Mouse (Mus musculus): ENCODE results near the gene Stmn3. TPM values are rescaled to one million over a fixed set of nuclear protein-coding genes. Genes with fewer than 3 reads are reported as not detected.
A peak's percentile ranks its signal among the peaks of the same experiment; 100 is the strongest.

Stmn3 gene
- total RNA-seq (2022): under 1 TPM in 2 of 4 experiments, not detected in 2; 0.30 to 0.47 TPM

DNA sequence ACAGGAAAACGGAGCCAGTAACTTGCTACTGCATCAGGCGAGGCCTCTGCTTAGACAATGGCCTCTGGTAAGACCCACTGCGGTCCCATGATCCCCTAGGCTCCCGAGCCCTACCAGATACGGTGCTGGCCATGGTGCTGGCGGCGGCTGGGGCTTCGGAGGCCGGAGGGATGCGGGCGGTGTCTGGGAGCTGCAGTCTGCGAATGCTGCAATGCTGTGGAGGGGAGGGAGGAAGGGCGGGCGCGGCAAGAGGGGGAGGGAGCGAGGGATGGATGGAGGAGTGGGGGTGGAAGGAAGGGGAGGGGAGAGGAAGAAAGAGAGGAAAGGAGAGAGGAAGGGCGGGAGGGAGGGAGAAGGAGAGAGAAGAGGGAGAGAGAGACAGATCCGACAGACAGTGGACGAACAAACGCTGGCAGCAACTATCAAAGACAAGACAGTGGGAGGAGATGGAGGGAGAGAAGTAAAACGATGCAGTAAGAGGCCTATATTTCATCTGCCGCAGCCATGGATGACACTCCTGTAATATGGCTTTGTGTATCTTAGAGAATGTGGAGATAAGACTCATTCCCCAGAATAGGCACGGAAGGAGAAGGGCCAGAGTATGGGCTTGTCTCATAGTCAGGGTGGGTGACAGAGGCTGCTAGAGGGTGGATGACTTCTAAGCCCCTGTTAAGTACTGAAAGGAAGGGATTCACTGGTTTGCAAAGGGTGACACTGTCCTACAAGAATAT, at the start of gene Stmn3:
Gene Stmn3, minus strand, starts transcription at position 421 of the 731 bp plus-strand sequence.
- no peak for DNase-seq (ENCODE audit: low spot score)

DNA sequence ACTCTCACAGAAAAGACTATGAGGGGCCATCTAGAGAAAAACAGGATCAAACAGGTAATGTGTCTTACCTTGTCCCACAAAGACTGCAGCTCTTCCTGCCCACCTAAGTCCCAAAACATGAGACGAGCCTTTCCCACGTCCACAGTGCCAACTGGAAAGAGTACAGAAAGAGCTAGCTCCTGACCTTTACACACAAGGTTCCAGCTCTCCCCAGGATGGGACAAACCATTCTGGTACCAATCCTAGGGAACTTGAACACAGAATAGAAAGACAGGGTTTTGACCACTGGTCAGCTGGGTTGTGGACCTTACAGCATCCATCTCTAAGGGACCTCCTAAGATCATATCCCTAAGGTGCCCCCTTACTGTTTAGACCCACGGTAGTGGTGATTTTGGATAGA, 49.6 kb upstream of the Stmn3 start:
- no peak for DNase-seq (ENCODE audit: low spot score)

DNA sequence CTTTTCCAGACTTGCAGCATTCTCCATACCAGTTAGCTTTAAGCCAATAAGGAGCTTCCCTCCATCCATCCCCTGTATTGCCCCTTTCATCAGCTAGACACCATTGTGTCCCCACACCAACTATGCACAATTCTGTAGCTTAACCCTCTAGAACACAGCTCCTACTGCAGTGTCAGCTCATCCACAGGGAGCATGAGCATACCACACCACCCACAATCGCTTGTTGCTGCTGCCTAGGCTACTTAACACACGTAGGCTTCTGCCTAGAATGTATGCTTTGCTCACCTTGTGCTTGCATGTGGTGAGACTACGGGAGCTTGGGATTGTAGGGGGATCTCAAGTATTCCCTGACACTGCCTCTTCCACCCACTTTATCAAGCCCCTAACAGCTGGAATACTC, 42.5 kb upstream of the Stmn3 start:
- no peak for DNase-seq (ENCODE audit: low spot score)

DNA sequence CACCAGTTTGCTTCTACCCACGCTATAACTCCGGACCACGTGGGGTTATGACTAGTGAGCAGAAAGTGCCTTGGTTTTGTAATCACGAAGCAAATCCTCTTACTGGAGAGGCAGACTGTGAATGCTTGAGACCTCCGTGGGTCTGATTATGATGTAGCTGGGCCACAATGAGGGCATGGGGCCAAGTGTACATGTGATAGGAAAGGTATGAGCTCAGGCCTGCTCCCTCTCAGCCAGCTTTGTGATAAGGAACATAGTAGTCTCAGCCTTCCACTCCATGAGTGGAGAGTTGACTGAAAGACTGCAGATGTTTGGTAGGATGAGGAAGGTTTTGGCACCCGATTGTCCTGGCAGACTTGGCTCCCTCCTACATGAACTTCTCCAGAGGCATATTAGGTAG, 28.5 kb upstream of the Stmn3 start:
- peak; percentile 24 for DNase-seq (ENCODE audit: low spot score)

DNA sequence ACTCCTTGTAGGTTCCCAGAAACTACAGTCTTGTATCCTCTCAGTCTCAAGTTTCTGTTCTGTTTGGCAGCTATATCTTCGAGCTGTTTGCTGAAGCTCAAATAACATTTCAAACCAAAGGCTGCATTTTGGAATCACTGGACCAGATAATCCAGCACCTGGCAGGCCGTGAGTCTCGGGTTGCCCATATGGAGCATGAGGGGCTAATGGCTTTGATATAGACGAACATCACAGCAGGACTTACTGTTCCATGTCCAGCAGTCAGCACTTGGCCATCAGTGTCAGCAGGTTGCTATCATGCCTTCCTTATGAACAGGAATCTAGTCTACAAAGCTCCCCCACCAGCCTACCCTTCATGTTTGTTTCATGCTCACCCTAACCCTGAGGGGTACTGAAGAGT, 26.1 kb upstream of the Stmn3 start:
- DNase-seq (ENCODE audit: low spot score): no peak

DNA sequence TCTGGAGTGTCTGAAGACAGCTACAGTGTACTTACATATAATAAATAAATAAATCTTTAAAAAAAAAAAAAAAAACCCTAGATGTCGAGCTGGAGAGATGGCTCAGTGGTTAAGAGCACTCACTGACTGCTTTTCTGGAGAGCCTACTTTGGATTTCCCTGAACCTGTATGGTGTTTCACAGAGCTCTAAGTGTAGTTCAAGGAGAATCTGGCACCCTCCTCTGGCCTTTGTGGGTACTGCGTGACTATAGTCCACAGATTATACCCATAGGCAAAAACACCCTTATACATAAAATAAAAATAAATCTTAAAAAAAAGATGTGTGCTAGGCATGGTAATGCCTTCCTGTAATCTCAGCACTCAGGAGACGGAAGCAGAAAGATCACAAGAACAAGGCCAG, 19.7 kb upstream of the Stmn3 start:
- peak; percentile 77 for DNase-seq (ENCODE audit: low spot score)

DNA sequence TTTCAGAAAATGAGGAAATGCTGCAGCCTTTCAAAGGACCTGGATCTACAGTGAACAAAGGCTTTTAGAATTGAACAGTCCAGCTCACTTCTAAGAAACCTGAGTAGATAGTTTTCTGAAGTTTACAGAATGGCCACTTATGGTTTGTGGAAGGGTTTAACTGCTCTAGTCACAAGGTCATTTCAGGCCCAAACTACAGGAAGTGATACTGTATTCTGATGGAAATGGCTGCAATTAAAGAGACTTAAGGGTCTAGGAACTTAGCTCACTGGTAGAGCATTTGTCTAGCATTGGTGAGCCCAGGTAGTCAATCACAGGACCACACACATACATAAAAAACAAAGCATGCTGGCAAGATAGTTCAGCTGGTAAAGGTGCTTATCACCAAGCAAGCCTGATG, 18.2 kb upstream of the Stmn3 start:
- no peak for DNase-seq (ENCODE audit: low spot score)

DNA sequence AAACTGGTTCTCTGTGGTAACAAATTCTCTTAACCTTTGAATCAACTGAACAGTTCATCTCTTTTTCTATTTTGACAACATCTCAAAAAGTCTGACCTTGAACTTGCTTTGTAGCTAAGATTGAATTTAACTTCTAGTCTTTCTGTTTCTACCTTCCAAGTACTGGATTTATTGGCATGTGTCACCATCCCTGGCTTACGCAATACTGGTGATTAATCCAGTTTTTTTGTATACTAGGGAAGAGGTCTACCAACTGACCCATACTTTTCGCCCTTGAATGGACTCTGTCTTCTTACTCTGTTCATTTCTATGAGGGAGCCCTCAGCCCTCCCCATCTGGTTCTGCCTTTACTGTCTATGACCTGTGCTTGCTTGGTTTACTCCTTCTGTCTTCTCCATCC, 11.8 kb upstream of the Stmn3 start:
- DNase-seq (ENCODE audit: low spot score): no peak

DNA sequence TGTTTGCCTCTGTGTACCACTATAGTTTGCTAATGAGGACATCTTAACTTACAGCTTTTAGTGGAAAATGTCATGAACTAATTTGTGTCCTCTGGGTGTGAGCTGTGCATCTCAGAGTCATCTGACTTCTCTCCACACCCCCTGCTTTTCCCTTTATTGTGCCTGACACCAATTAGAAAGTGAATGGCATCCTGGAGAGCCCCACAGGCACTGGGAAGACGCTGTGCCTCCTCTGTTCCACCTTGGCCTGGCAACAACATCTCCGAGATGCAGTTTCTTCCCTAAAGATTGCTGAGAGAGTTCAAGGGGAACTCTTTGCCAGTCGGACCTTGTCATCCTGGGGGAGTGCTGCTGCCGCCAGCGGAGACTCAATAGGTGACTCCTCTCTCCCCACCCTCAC, 7.8 kb upstream of the Stmn3 start:
- DNase-seq (ENCODE audit: low spot score): no peak

DNA sequence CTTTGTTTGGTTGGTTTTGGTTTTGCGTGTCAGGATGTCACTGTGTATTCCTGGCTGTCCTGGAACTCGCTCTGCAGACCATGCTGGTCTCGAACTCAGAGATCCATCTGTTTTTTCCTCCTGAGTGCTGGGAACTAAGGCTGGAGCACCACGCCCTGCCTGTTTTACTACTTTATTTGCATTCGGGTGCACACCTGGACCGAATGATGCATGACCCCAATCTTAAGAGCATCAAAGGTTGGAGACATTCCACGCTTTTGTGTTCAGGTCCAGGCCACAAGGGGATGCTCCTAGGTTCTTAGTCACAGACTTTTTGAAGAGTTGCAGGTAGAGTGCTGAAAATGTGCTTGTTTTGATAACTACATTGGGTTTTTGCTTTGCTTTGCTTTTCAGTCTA, 5.8 kb upstream of the Stmn3 start:
- DNase-seq (ENCODE audit: low spot score): no peak

DNA sequence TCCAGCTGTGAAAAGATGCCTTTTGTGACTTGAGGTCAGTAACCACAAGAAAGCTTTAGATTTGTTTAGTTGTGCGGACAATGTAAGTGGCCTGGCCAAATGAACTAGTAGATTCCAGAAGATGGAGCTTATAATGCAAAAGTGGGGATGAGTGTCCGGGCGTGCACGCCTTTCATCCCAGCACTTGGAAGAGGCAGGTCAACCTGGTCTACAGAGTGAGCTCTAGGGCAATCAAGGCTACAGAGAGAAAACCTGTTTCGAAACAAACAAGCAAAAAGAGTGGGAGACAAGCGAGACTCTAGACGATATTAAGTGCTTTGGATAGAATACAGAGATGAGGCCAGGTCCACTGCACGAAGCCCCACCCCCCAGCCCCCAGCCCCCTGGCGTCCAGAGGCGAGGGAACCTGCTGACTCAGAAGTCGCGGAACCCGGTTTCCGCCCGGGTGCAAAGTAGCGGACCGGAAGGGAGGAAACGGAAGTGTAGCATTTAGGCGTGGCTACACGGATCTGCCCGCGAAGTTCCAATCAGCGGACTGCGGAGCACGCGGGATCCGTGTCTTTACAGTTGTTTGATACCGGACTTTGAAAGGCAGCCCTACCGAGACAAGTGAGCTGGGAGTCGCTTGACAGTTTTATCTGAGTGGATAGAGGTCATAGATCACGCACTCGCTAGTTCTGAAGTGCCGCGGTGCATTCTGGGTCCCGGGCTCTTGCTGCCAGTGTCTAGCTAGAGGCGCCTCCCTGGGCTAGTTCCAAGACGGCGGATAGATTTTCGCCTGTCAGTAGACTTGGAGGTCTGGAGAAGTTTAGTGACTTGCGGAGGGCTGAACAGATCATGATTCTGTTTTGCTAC, 5.2 kb upstream of the Stmn3 start, which contains the start of gene Rtel1:
Gene Rtel1, plus strand, starts transcription at position 492 of the 855 bp plus-strand sequence.
- peak; percentile 85 for DNase-seq (ENCODE audit: low spot score)

DNA sequence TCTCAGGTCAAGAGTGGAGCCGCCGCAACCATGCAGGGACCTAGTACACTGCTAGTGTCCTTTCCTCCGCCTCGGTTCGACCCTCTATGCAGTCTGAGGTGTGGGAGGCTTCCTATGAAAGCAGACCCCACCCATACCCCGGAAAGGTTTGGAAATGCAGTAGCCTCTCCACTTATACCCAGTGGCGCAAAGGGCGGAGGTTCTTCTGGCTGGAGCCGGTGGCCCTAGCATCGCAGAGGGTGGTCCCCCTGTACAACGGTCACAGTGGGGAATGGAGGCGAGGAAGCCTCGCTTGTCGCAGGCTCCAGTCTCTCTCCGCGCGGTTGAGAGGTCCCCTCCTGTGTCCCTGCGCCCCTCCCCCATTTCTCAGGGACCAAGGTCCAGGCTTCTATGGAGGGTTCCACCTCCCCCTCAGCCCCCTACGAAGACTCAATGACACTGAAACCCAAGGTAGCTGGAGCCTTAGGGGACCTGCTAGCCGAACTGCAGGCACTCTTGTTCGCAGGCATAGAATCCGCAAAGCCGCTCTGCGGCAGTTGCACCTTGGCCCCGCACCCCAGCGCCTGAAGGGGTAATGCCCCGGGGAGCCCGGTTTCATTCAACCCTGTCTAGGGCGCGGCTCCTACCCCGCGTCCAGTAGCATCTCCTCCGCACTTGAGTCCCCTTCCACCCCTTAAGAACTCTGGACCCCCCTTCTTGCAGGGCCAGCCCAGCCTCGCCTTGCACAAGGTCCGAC, 788 bp downstream of the Stmn3 start:
- no peak for DNase-seq (ENCODE audit: low spot score)

DNA sequence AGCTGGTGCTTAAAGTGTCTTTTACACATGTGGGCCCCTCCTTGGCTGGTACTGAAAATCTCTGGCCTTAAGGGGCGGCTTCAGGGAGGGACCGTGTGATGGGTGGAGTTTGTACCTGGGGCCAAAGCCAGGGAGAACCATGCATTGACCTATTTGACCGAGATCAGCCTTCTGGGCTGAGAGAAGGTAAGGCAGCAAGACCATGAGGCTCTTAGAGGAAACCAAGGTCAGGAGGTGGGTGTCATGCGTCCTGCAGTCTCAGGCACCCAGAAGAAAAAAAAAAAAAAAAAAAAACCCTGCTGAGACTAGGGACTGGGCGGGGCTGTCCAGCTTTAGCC, 1.3 kb downstream of the Stmn3 start:
- DNase-seq (ENCODE audit: low spot score): no peak

DNA sequence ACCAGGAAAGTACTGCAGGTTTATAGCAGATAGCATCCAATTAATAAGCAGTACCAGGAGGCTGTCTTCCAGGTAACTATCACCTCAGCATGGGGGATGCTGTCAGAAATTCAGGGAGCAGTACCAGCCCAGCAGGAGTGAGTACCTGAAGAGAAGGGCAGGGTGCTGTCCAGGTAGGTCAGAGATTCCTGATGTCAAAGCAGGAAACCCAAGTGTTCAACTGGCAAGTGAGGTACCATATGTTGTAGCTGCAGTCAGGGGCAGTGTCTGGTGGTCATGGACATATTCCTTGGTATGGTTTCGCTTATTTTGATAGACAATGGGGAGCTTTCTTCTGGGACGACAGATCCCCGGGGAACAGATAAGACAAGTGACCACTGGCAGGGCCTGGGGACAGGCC, 1.9 kb downstream of the Stmn3 start:
- DNase-seq (ENCODE audit: low spot score): no peak

DNA sequence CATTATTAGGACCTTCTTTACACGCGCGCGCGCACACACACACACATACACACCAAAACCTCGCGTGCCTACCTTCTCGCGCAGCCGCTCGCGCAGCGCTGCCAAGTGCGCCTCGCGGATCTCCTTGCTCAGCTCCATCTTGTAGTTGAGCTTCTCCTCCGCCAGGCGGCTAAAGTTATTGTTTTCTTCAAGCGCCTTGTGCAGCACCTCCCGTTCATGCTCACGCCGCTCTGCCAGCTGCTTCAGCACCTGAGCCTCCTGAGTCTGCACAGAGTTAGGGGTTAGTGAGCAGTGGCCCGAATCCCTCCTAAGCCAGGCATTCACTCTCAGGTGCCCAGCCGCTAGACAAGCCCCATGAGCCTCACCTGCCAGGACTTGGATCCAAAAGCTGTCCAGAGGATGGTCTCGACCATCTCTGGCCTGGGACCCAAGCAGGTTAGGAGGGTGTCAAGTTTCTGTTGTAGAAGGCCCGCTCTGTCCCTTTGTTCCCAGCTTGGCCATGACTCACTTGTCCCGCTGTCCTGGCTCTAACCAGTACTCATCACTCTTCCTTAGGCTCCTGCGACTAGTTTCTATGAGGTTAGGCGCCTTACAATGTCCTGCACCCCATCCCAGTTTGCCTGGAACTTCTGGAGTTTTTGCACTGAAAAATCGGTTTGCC, 7.0 kb downstream of the Stmn3 start:
- no peak for DNase-seq (ENCODE audit: low spot score)

DNA sequence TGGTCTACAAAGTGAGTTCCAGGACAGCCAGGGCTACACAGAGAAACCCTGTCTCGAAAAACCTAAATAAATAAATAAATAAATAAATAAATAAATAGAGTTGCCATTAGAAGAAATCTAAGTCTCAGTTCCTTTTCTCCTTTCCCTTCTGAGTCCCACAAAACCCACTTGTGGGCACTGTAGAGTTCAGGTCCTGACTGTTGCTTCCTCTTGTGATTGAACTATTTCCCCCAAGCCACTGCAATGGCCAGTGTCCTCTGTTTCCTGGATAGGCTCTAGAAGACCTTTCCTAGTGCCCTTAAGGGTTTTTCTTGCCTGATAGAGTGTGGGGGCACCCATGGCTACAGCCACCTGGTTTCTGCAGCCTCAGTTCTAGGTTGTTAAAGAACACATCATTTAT, 9.4 kb downstream of the Stmn3 start:
- DNase-seq (ENCODE audit: low spot score): no peak

DNA sequence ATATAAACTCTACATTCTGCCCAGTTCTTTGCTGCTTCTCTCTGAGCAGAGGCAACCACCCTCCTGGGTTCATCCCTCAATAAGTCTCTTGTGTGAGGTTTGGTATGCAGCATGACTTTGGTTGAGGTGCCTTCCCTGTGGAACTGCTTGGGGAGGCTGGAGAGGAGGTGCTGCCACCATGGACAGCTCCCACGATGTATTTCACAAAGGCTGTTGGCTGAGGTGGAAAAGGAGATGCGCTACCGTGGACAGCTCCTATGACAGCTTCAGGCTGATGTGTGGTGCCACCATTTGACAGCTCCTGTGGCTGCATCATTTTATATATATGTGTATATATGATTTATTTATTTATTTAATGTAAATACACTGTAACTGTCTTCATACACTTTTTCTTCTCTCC, 12.3 kb downstream of the Stmn3 start:
- no peak for DNase-seq (ENCODE audit: low spot score)

DNA sequence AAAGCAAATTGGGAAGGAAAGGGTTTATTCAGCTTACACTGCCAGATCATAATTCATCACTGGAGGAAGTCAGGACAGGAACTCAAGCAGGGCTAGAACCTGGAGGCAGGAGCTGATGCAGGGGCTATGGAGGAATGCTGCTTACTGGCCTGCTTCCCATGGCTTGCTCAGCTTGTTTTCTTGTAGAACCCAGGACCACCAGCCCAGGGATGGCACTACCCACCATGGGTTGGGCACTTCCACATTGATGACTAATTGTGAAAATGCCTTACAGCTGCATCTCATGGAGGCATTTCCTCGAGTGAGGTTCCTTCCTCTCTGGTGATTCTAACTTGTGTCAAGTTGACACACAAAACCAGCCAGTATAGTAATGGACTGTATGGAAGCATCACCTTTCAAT, 23.4 kb downstream of the Stmn3 start:
- no peak for DNase-seq (ENCODE audit: low spot score)

DNA sequence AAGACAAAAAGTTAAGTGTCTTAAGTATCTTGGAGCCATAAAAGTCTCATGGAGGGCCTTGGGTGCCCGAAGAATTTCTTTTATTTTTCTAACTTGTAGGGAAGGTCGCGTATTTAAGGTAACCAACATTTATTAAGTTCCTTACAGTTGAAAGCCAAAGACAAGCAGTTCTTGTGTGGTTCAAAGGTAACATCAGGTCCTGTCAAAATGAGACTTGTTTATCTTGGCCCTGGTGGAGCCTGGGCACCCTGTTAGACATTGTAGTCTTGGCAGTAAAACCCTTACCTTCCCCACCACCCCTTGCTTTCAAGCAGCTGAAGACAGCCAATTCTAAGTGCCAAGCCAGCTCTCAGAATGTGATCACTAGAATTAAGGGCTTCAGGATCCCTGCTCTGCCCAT, 25.6 kb downstream of the Stmn3 start:
- no peak for DNase-seq (ENCODE audit: low spot score)

DNA sequence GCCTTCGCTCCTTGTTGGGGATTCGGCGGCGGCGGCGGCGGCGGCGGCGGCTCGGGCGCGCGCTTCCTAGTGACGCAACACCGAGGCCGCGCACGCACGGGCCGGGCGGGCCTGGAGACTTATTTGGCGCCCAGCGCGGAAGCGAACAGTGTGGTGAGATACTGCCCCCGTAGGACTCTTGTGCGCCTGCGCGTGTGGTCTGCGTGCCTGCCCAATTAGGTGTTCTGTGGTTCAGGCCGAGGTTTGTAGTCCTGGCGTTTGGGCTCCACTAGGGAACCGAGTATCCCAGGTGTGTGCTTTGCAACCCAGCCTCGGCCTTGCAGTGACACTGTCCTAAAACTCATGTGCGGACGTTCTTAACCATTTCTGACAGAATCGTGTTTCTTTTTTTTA, 26.3 kb downstream of the Stmn3 start, which contains the start of gene Gmeb2:
Gene Gmeb2, minus strand, starts transcription at position 78 of the 393 bp plus-strand sequence.
- peak; percentile 93 for DNase-seq (ENCODE audit: low spot score)

DNA sequence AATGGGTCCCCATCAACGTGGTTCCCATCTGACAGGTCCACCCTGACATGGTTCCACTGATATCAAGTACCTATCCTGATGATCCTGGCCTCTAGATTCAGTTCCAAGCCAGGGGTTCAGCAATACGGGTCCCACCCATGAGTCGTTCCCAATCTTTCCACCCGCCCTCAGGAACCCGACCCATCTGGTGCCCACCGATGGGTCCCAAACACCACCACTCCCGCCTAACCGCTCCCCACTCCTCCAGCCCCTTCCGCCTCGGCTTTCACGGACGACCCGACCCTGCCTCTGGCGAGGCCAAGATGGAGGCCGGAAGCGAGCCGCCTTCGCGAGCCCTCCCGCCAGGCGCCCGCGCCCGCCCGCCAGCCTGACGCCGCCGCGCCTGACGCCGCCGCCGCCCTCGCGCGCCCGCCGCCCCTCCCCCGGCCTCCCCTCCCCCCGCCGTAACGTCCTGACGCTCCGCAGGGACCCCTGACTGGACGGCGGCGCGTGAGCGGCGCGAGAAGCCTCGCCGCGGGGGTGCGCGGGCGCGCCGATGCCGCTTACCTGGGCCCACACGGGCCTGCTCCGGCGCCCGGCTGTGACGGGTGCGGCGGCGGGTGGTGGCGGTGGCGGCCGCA, 26.9 kb downstream of the Stmn3 start:
- DNase-seq (ENCODE audit: low spot score): peak; percentile 79
